Mouse (Mus musculus): ENCODE results near the gene Cldnd1.

Gene Cldnd1

GRCm38 (mm10) chr16:58708601-58709475 lies 18.9 kb upstream of the Cldnd1 start:
- DNase-seq (ENCODE audit: low spot score): no peak

- DNase-seq (ENCODE audit: low spot score): no peak
Observed at GRCm38 (mm10) chr16:58709536-58709935, 18.2 kb upstream of the Cldnd1 start.

GRCm38 (mm10) chr16:58712221-58712620 lies 15.5 kb upstream of the Cldnd1 start:
- DNase-seq (ENCODE audit: low spot score): no peak

- no peak for DNase-seq (ENCODE audit: low spot score)
Observed at GRCm38 (mm10) chr16:58713128-58713527, 14.6 kb upstream of the Cldnd1 start.

DNA sequence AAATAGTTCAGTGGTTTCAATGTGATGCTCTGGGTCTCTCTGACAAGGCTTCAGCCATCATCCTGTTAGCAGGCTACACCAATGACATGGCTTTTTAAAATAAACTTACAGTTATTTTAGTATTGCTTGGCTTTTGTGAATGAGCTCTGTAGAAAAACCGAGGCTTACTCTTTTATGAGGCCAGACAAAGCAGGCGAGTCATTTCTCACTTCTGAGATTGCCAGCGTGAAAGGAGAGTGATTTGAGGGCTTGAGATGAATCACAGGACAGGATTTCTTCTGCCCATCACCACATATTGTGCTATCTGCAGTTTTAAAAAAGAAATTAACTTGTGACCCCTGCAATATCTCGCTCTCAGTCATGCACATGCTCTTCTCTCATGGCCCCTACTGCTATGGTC lies 12.7 kb upstream of the Cldnd1 start:
- DNase-seq (ENCODE audit: low spot score): no peak

GRCm38 (mm10) chr16:58718666-58719120 lies 9.0 kb upstream of the Cldnd1 start, which contains the start of gene Gpr15:
TSS of gene Gpr15 (minus strand) at chr16:58719070.
- DNase-seq (ENCODE audit: low spot score): no peak

- no peak for DNase-seq (ENCODE audit: low spot score)
Observed at GRCm38 (mm10) chr16:58722292-58722691, 5.4 kb upstream of the Cldnd1 start.

DNA sequence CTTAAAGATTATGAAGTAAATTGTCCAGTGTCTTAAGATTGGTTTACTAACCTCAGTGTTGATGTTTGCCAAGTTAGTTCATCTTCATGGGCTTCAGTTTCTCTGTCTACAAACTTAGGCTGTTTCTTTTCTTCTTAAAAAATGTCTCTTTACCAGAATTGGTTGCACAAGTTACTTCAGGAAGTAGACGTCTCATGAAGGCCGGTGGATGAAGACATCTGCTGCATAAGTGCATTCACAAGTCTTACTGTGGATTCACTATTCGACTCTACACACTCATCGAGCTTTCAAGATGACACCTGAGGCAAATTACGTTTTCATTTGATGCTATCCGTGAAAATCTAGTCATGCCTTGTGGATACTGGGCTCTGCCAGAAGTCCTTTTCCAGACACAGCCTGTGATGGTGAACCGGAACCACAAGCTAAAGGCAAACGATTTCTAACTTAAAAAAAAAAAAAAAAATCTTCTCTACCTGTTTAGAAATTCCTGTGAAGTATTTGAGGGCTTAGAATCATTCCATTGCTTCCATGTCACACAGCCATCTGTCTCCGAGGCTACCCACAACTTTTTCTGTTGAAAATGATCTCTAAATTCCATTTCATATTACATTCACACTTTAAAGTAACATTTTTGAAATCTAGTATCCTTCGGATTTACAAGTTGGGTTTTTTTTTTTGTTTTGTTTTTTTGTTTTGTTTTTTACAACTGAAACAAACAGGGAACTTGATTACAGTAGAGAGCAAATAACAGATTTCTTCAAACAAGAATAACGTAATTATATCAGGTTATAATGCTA lies 832 bp upstream of the Cldnd1 start:
- no peak for DNase-seq (ENCODE audit: low spot score)

DNA sequence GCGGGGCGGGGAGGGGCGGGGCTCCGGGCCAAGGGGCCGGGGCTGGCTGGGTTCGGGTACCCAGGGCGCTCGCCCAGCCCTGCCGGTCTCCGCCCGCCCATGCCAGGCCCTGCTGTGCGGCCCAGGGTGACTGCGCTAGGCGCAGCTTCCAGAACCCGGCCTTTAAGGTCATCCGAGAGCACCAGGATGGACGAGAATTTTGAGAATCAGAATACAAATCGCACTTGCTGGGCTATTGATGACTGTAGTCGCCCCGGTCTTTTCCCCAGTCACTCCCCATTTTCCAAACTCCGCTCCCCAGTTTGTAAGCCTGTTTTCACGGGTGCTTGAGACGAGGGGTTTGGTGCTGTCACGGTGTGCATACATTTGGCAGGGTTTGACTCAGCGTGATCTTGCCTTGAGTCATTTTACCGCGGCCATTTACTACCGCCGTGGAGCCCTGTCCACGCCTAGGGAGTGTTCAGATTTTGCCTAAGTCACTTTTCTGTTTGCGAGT lies 514 bp downstream of the Cldnd1 start:
- no peak for DNase-seq (ENCODE audit: low spot score)

DNA sequence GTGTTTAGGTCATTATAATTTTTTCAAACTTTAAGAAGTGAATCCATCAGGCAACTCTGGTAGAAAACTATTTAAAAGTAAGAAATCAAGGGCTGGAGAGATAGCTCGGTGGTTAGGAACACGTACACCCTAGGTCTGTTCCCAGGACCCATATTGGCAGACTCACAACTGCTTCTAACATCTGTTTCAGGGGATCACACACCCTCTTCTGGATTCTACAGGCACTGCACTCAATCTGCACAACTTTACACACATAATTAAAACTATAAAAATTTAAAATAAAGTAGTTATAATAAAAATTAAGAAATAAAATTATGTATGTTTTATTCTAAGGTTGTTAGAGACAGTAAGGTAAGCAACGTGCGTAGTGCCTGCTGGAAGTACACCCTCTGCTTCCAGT lies 10.5 kb downstream of the Cldnd1 start:
- DNase-seq (ENCODE audit: low spot score): no peak

DNA sequence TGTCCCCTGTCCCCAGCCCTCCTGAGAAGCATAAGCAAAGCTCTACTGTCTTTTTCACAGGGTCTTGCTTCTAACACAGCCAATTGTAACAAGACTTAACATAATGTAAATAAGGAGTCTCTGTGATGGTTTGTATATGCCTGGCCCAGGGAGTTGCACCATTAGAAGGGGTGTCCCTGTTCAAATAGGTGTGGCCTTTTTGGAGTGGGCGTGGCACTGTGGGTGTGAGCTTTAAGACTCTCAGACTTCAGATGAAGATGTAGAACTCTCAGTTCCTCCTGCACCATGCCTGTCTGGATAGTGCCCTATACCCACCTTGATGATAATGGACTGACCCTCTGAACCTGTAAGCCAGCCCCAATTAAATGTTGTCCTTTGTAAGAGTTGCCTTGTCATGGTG lies 11.1 kb downstream of the Cldnd1 start:
- no peak for DNase-seq (ENCODE audit: low spot score)

GRCm38 (mm10) chr16:58740751-58741150 lies 13.0 kb downstream of the Cldnd1 start:
- DNase-seq (ENCODE audit: low spot score): no peak

DNA sequence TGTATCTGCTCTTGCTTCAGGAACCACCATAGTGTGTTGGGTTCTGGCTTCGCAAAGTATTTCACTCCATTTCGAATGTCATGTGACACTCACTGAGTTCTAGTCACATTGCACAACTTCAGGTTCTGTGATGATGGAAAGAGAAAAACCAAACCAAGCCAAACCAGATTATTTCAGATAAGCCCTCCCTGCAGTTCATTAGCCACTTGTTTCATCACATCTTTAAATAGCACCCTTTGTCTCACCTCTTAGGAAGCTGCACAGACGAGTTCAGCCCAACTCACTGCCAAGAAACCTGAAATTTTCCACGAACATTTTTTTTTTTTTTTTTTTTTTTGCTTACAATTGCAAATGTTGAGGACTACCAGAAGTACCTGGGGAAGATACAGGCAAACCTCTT lies 19.0 kb downstream of the Cldnd1 start:
- DNase-seq (ENCODE audit: low spot score): no peak

DNA sequence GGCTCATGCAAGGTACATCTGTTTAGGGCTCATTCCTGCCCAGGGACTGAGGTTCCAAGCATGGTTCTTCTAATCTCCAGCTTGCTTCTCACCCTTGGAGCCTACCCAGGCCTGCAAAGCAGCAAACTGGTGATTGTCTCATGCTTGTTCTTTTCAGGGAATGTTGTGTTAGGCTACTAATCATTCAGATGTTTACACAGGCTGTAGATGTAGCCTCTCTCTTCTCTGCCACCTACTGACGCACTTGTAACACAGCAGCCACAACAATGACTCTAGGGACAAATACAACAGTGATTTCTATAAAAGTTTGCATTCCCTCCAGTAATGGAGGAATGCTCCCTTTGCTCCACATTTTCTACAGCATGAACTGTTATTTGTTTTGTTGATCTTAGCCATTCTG lies 23.6 kb downstream of the Cldnd1 start:
- DNase-seq (ENCODE audit: low spot score): no peak

GRCm38 (mm10) chr16:58756191-58756590 lies 28.5 kb downstream of the Cldnd1 start:
- DNase-seq (ENCODE audit: low spot score): no peak

DNA sequence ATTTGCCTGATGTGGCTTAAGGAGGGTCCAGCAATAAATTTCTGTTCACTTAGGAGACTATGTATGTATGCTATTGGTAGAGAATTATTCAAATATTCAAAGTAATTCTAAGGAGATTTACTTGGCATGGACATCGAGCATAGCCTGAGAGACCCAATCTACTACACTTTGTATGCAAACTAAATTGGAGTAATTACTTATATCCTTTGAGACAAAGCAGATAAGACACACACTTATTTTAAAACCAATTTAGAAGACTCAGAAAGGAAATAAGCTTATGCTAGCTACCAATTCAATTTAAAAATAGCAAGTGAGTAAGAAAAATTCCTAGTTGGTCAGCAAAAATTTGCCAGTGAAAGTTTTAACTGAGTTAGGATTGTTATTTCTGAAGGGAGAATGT lies 35.4 kb downstream of the Cldnd1 start, which contains the start of gene Olfr172:
Gene Olfr172 (minus strand): TSS at position 101 of the 400 bp plus-strand sequence.
- DNase-seq (ENCODE audit: low spot score): no peak
